Mouse (Mus musculus) embryonic fibroblast, embryonic 13.5 days (primary cell): ENCODE measurements around the gene Hoxb6. TPM values are rescaled to one million over a fixed set of nuclear protein-coding genes. Genes with fewer than 3 reads are reported as not detected.

ENCODE experiments used
- H3K27ac ChIP-seq: 2 replicates; pipeline ENCODE4 v1.5.1; 2012; ENCODE audit warnings: low read length, control low read depth, inconsistent platforms; ENCODE audit not compliant: insufficient read depth
- H3K4me1 ChIP-seq: 2 replicates; pipeline ENCODE4 v1.6.1; 2011; ENCODE audit warnings: low read length; ENCODE audit not compliant: control insufficient read depth, insufficient read depth
- H3K4me3 ChIP-seq: 2 replicates; pipeline ENCODE4 v1.5.1; 2011; ENCODE audit warnings: mild to moderate bottlenecking, control low read depth, low read length; ENCODE audit not compliant: insufficient read depth
- CTCF ChIP-seq: IDR thresholded peaks from 2 replicates; pipeline ENCODE4 v1.5.1; 2011; ENCODE audit warnings: mild to moderate bottlenecking, control low read depth, low read length, moderate library complexity, borderline replicate concordance; ENCODE audit not compliant: insufficient read depth
- POLR2A ChIP-seq: IDR thresholded peaks from 2 replicates; pipeline ENCODE4 v1.6.1; 2011; ENCODE audit warnings: low read depth, mild to moderate bottlenecking, control low read depth, low read length, moderate library complexity
- polyA plus RNA-seq: library from polyadenylated mRNA; stranded (reverse); fragments of >200 nt; gene quantifications from 2 replicates; pipeline ENCODE4 v1.2.4, GENCODE M21; 2011; ENCODE audit warnings: low read depth; ENCODE audit not compliant: missing spikeins, insufficient read length

Hoxb6 gene
- polyA plus RNA-seq, 1 experiment: 9.6 TPM

- Histone ChIP-seq H3K4me3 (peak overlapping the region; percentile 49), H3K27ac (peak overlapping the region; percentile 94), H3K4me1 (no peaks in the 10 kb centered on the region)
- TF ChIP-seq POLR2A (peak; percentile 53), CTCF (no peak)
Measured at GRCm38 (mm10) chr11:96284774-96285734, 7.2 kb upstream of the Hoxb6 start.

- H3K4me1 ChIP-seq: no peaks in the 10 kb centered on the region
- H3K4me3 ChIP-seq: peak within 1 kb of the TSS; percentile 40
- peak; percentile 35 for TF ChIP-seq POLR2A
- TF ChIP-seq CTCF: no peak
- H3K27ac ChIP-seq: peak within 1 kb of the TSS; percentile 88
Measured at GRCm38 (mm10) chr11:96285771-96286738, 6.2 kb upstream of the Hoxb6 start, which contains the start of gene Hoxb7. TSS of gene Hoxb7 (plus strand) at chr11:96286623.

DNA sequence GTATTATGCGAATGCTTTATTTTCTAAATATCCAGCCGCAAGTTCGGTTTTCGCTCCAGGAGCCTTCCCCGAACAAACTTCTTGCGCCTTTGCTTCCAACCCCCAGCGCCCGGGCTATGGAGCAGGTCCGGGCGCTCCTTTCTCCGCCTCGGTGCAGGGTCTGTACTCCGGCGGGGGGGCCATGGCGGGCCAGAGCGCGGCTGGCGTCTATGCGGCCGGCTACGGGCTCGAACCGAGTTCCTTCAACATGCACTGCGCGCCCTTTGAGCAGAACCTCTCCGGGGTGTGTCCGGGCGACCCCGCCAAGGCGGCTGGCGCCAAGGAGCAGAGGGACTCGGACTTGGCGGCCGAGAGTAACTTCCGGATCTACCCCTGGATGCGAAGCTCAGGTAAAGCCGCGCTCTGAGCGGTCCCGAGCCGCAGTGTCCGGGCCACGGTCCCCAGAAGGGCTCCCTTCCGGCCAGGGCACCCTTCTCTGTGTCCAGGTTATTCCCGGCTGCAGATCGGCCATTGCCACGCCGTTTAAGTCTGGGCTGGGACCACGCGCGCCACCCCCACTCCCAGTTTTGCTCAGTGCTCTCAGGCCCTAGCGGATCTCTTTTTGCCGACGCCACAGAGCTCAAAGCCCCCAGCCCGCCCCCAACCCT, 5.4 kb upstream of the Hoxb6 start:
- Histone ChIP-seq H3K27ac (peak overlapping the region; percentile 88), H3K4me3 (peak overlapping the region; percentile 35), H3K4me1 (no peaks in the 10 kb centered on the region)
- TF ChIP-seq CTCF: no peak
- TF ChIP-seq POLR2A: no peak

DNA sequence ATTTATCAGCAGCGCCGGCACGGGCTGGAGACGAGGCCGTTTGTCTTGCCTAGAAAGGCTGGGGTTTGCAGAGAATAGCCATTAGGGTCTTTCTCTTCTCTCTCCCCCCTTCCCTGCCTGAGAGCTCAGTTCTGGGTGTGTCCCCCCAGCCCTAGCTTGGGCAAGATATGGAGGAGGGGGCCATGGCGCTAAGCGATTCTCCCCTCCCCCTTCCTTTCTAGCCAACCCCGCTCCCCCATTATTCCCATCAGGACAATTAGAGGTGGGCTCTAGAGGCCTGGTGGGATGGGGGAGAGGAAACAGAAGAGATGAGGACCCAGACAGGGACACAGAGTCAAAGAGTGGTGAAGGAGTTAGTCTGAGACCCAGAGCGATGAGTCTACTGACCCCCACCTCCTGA, 4.9 kb upstream of the Hoxb6 start:
- Histone ChIP-seq H3K4me1 (no peaks in the 10 kb centered on the region), H3K27ac (no peak overlapping the region)

GRCm38 (mm10) chr11:96288455-96289221, 3.6 kb upstream of the Hoxb6 start:
- H3K27ac ChIP-seq: no peak overlapping the region
- no peaks in the 10 kb centered on the region for H3K4me1 ChIP-seq
- H3K4me3 ChIP-seq: no peak overlapping the region
- no peak for TF ChIP-seq POLR2A
- no peak for TF ChIP-seq CTCF

More for the DNA sequence above, 4.9 kb upstream of the Hoxb6 start:
- TF ChIP-seq CTCF (no peak), POLR2A (no peak)
- H3K4me3 ChIP-seq: peak overlapping the region; percentile 35

- TF ChIP-seq POLR2A (no peak), CTCF (no peak)
- H3K4me3 ChIP-seq: no peak overlapping the region
Measured at GRCm38 (mm10) chr11:96289293-96289692, 3.0 kb upstream of the Hoxb6 start.

GRCm38 (mm10) chr11:96289837-96290236, 2.4 kb upstream of the Hoxb6 start:
- H3K4me3 ChIP-seq: no peak overlapping the region
- no peaks in the 10 kb centered on the region for H3K4me1 ChIP-seq
- H3K27ac ChIP-seq: no peak overlapping the region
- TF ChIP-seq CTCF: no peak
- TF ChIP-seq POLR2A: no peak

More at GRCm38 (mm10) chr11:96289293-96289692, 3.0 kb upstream of the Hoxb6 start:
- Histone ChIP-seq H3K4me1 (no peaks in the 10 kb centered on the region), H3K27ac (no peak overlapping the region)

- Histone ChIP-seq H3K4me3 (no peak overlapping the region), H3K4me1 (no peaks in the 10 kb centered on the region), H3K27ac (peak overlapping the region; percentile 12; the same call in 1 of the 2 replicates)
- TF ChIP-seq CTCF (no peak), POLR2A (no peak)
Measured at GRCm38 (mm10) chr11:96290705-96291355, 1.4 kb upstream of the Hoxb6 start.
